Mouse (Mus musculus): ENCODE data around the gene Atxn10. TPM values are rescaled to one million over a fixed set of nuclear protein-coding genes. Genes with fewer than 3 reads are reported as not detected.
A peak's percentile ranks its signal among the peaks of the same experiment; 100 is the strongest.

Gene Atxn10
- polyA plus RNA-seq, 1 experiment from 2014 or later, result 360 TPM

- no peak overlapping the region for H3K4me2 ChIP-seq
- no peak for ATAC-seq (ENCODE audit: insufficient read depth)
- 31% methylated on average over 3 of the region's 3 CpGs for WGBS
Measured at GRCm38 (mm10) chr15:85334234-85334633, 1.8 kb upstream of the Atxn10 start.

GRCm38 (mm10) chr15:85336301-85336991, 401 bp downstream of the Atxn10 start:
- Histone ChIP-seq H3K4me1 (ENCODE audit: insufficient read depth) (peaks cover 4% of the 10 kb centered on the region; the same call in 1 of the 2 replicates), H3K4me2 (peak overlapping the region; percentile 90), H3K27me3 (ENCODE audit: insufficient read depth, low read length) (no peaks in the 10 kb centered on the region), H3K4me3 (ENCODE audit: low read depth, low read length) (peak overlapping the region; percentile 81), H3K9me3 (ENCODE audit: low read depth, low read length) (no peaks in the 10 kb centered on the region), H3K27ac (ENCODE audit: low read depth) (peak overlapping the region; percentile 98), H3K36me3 (ENCODE audit: insufficient read depth) (no peaks in the 10 kb centered on the region), H3K9ac (peak overlapping the region; percentile 86)
- under 1% methylated on average over 54 of the region's 54 CpGs for WGBS
- ATAC-seq (ENCODE audit: insufficient read depth) (peak; percentile 98), DNase-seq (peak; percentile 90)
- no peak for TF ChIP-seq CTCF (IDR thresholded peaks at IDR 0.05; ENCODE audit: low read depth)

More at GRCm38 (mm10) chr15:85334234-85334633, 1.8 kb upstream of the Atxn10 start:
- Histone ChIP-seq H3K36me3 (ENCODE audit: insufficient read depth) (no peaks in the 10 kb centered on the region), H3K9ac (no peak overlapping the region), H3K9me3 (ENCODE audit: low read depth, low read length) (no peaks in the 10 kb centered on the region), H3K4me1 (ENCODE audit: insufficient read depth) (peaks cover 4% of the 10 kb centered on the region; the same call in 1 of the 2 replicates), H3K27me3 (ENCODE audit: insufficient read depth, low read length) (no peaks in the 10 kb centered on the region), H3K4me3 (ENCODE audit: low read depth, low read length) (no peak overlapping the region), H3K27ac (ENCODE audit: low read depth) (no peak overlapping the region)
- DNase-seq, result no peak
- no peak for TF ChIP-seq CTCF (IDR thresholded peaks at IDR 0.05; ENCODE audit: low read depth)

DNA sequence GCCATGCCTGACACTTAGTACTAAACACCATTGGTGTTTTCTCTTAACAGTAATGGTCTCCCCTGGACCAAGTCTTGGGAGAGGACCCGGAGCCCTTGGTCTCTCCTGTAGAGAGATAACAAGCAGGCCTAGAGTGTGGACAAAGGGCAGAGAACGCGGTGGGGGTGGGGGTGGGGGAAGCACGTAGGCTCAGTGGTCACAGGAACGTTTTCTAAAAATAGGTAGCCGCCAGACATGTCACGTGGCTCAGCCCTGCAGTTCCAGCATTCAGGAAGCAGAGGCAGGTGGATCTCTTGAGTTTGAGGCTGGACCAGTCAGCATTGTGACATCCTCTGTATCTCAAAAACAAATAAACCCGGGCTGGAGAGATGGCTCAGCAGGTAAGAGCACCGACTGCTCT, 1.2 kb downstream of the Atxn10 start:
- no peaks in the 10 kb centered on the region for H3K27me3 ChIP-seq (ENCODE audit: insufficient read depth, low read length)
- peak overlapping the region; percentile 90 for H3K4me2 ChIP-seq
- 28% methylated on average over 9 of the region's 9 CpGs for WGBS
- H3K4me3 ChIP-seq (ENCODE audit: low read depth, low read length), result peak overlapping the region; percentile 81
- H3K9ac ChIP-seq, result peak overlapping the region; percentile 86
- no peaks in the 10 kb centered on the region for H3K9me3 ChIP-seq (ENCODE audit: low read depth, low read length)
- DNase-seq, result no peak
- H3K36me3 ChIP-seq (ENCODE audit: insufficient read depth), result no peaks in the 10 kb centered on the region
- no peak for TF ChIP-seq CTCF (IDR thresholded peaks at IDR 0.05; ENCODE audit: low read depth)
- ATAC-seq (ENCODE audit: insufficient read depth), result no peak
- peaks cover 4% of the 10 kb centered on the region; the same call in 1 of the 2 replicates for H3K4me1 ChIP-seq (ENCODE audit: insufficient read depth)
- H3K27ac ChIP-seq (ENCODE audit: low read depth), result peak overlapping the region; percentile 98; the same call in 1 of the 2 replicates

GRCm38 (mm10) chr15:85337979-85338378, 1.9 kb downstream of the Atxn10 start:
- H3K36me3 ChIP-seq (ENCODE audit: insufficient read depth), result no peaks in the 10 kb centered on the region
- DNase-seq (no peak), ATAC-seq (ENCODE audit: insufficient read depth) (no peak)
- TF ChIP-seq CTCF (IDR thresholded peaks at IDR 0.05; ENCODE audit: low read depth), result no peak
- H3K4me1 ChIP-seq (ENCODE audit: insufficient read depth), result peaks cover 4% of the 10 kb centered on the region; the same call in 1 of the 2 replicates
- H3K27ac ChIP-seq (ENCODE audit: low read depth), result no peak overlapping the region
- WGBS, result 90% methylated on average over 5 of the region's 5 CpGs
- no peaks in the 10 kb centered on the region for H3K9me3 ChIP-seq (ENCODE audit: low read depth, low read length)
- H3K9ac ChIP-seq, result no peak overlapping the region
- H3K4me2 ChIP-seq, result no peak overlapping the region
- H3K27me3 ChIP-seq (ENCODE audit: insufficient read depth, low read length), result no peaks in the 10 kb centered on the region
- no peak overlapping the region for H3K4me3 ChIP-seq (ENCODE audit: low read depth, low read length)

GRCm38 (mm10) chr15:85342246-85342645, 6.2 kb downstream of the Atxn10 start:
- 91% methylated on average over 2 of the region's 2 CpGs for WGBS
- H3K27me3 ChIP-seq (ENCODE audit: insufficient read depth, low read length), result no peaks in the 10 kb centered on the region
- H3K9ac ChIP-seq, result no peak overlapping the region
- no peak overlapping the region for H3K27ac ChIP-seq (ENCODE audit: low read depth)
- no peaks in the 10 kb centered on the region for H3K9me3 ChIP-seq (ENCODE audit: low read depth, low read length)
- no peaks in the 10 kb centered on the region for H3K36me3 ChIP-seq (ENCODE audit: insufficient read depth)
- H3K4me3 ChIP-seq (ENCODE audit: low read depth, low read length), result no peak overlapping the region
- ATAC-seq (ENCODE audit: insufficient read depth) (no peak), DNase-seq (no peak)
- no peak overlapping the region for H3K4me2 ChIP-seq
- peaks cover under 1% of the 10 kb centered on the region; the same call in 1 of the 2 replicates for H3K4me1 ChIP-seq (ENCODE audit: insufficient read depth)
- TF ChIP-seq CTCF (IDR thresholded peaks at IDR 0.05; ENCODE audit: low read depth), result no peak

DNA sequence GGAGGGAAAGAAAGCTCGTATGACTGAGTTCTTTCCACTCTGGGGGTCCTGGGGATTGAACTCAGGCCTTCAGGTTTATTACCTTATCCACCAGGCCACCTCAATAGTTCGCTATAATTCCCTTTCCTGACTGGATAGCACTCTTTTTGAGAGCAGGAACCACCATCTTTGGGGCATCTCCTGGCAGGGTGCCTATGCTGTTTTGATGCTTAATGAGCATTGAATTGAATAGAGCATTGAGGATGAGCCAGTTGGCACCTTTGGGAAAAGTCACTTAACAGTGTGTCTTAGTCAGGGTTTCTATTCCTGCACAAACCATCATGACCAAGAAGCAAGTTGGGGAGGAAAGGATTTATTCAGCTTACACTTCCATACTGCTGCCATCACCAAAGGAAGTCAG, 8.6 kb downstream of the Atxn10 start:
- WGBS, result 77% methylated on average over 2 of the region's 2 CpGs
- H3K4me3 ChIP-seq (ENCODE audit: low read depth, low read length), result no peak overlapping the region
- H3K9me3 ChIP-seq (ENCODE audit: low read depth, low read length), result no peaks in the 10 kb centered on the region
- no peak overlapping the region for H3K9ac ChIP-seq
- no peak overlapping the region for H3K27ac ChIP-seq (ENCODE audit: low read depth)
- TF ChIP-seq CTCF (IDR thresholded peaks at IDR 0.05; ENCODE audit: low read depth), result no peak
- no peak overlapping the region for H3K4me2 ChIP-seq
- ATAC-seq (ENCODE audit: insufficient read depth), result no peak
- no peaks in the 10 kb centered on the region for H3K36me3 ChIP-seq (ENCODE audit: insufficient read depth)
- H3K27me3 ChIP-seq (ENCODE audit: insufficient read depth, low read length), result no peaks in the 10 kb centered on the region
- no peak for DNase-seq
- H3K4me1 ChIP-seq (ENCODE audit: insufficient read depth), result peaks cover 2% of the 10 kb centered on the region; the same call in 1 of the 2 replicates

DNA sequence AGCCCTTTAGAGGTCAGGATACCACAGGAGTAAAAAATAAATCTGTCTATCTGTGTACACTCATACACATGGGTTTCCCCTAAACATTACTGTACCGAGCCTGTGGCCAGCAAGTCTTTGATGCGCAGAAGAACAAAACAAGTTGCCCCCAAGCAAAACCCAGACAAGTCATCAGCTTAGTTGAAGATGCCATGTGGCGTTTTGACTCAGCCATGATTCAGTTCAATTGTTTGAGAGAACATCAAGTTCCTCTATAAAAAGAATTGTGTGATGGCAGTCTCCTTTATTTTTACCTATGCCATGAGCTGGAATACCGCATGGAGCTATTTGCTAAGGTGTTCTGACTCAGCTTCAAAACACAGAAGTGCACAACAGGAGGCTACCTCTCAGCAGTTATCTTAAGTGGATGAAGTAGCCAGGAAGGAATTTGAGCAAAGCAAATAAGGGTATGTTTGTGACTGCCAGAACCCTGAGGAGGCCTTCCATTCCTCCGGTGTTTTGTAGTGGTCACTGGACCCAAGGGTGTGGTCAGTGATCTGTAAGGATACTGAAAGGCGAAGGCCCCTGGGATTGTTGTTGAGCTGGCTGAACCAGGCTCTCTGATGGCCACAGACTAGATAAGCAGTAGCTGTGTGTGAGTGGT, 11.1 kb downstream of the Atxn10 start:
- ATAC-seq (ENCODE audit: insufficient read depth), result peak; percentile 66
- H3K4me2 ChIP-seq, result no peak overlapping the region
- 69% methylated on average over 6 of the region's 6 CpGs for WGBS

More for the DNA sequence above, 11.1 kb downstream of the Atxn10 start:
- H3K4me3 ChIP-seq (ENCODE audit: low read depth, low read length), result no peak overlapping the region
- H3K36me3 ChIP-seq (ENCODE audit: insufficient read depth), result no peaks in the 10 kb centered on the region
- H3K27me3 ChIP-seq (ENCODE audit: insufficient read depth, low read length), result no peaks in the 10 kb centered on the region
- H3K9ac ChIP-seq, result no peak overlapping the region
- DNase-seq, result peak; percentile 50
- no peaks in the 10 kb centered on the region for H3K9me3 ChIP-seq (ENCODE audit: low read depth, low read length)
- H3K4me1 ChIP-seq (ENCODE audit: insufficient read depth), result peaks cover 2% of the 10 kb centered on the region; the same call in 1 of the 2 replicates
- no peak for TF ChIP-seq CTCF (IDR thresholded peaks at IDR 0.05; ENCODE audit: low read depth)
- H3K27ac ChIP-seq (ENCODE audit: low read depth), result no peak overlapping the region

Data from lung, embryonic 14.5 days (tissue).